Mouse (Mus musculus) kidney, embryonic 16.5 days (tissue): ENCODE measurements at regions not wholly inside any gene's neighbourhood (a gene's known extent, or its start where the extent isn't known, plus 50 kb on each side); places are given as distances from the start of the nearest gene placed in this dataset.

ENCODE experiments used
- ATAC-seq: fragments of 200-750 bp; cut with Nextera tagmentation; 2 replicates; pipeline ENCODE4 v1.8.0; 2017; ENCODE audit warnings: moderate TSS enrichment; ENCODE audit not compliant: low FRiP score, low TSS enrichment
- H3K27ac ChIP-seq: fragments of 300-500 bp; sonication (generic); 2 replicates; pipeline ENCODE4 v1.5.1; 2014; ENCODE audit warnings: low read length
- H3K27me3 ChIP-seq: fragments of 300-500 bp; sonication (generic); 2 replicates; pipeline ENCODE4 v1.6.1; 2014; ENCODE audit warnings: low read length, control low read depth, mixed read lengths; ENCODE audit not compliant: insufficient read depth
- H3K36me3 ChIP-seq: fragments of 300-500 bp; sonication (generic); 2 replicates; pipeline ENCODE4 v1.6.1; 2014; ENCODE audit warnings: low read length, control low read depth, mixed read lengths; ENCODE audit not compliant: insufficient read depth
- H3K4me1 ChIP-seq: fragments of 300-500 bp; sonication (generic); 2 replicates; pipeline ENCODE4 v1.6.1; 2014; ENCODE audit warnings: low read length, control low read depth, mixed read lengths; ENCODE audit not compliant: insufficient read depth
- H3K4me2 ChIP-seq: fragments of 300-500 bp; sonication (generic); replicated peaks from 2 replicates; pipeline ENCODE4 v1.6.1; 2014; ENCODE audit warnings: low read depth, low read length
- H3K4me3 ChIP-seq: fragments of 300-500 bp; sonication (generic); 2 replicates; pipeline ENCODE4 v1.5.1; 2014; ENCODE audit warnings: mild to moderate bottlenecking, low read length
- H3K9ac ChIP-seq: fragments of 300-500 bp; sonication (generic); replicated peaks from 2 replicates; pipeline ENCODE4 v1.6.1; 2014; ENCODE audit warnings: low read length
- H3K9me3 ChIP-seq: fragments of 300-500 bp; sonication (generic); 2 replicates; pipeline ENCODE4 v1.6.1; 2016; ENCODE audit warnings: low read length, control low read depth
- WGBS: fragments of 180-500 bp; shearing (Covaris S2); extraction: QIAGEN DNeasy Blood & Tissue Kit; methylation state at CpG from one replicate; pipeline ENCODE4 v1.1.7; 2014; 5-methylcytosine and 5-hydroxymethylcytosine counted together

DNA sequence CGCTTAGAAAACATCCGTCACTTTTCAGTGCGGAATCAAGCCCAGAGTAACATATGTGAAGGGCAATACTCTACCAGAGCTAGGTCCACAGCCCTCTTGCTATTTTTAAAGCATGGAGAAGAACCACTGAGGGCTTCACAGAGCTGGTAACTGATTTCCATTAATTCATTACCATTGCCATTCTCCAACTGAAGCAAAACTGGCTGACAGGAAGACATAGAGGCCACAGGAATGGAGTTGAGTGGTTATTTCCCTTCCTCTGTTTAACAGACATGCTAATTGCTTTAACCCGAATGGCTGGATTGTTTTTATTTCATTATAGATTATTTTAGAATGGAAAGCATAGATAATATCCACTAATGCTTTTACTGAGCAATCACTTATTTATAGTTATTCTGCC lies 120.4 kb upstream of the Rxylt1 start:
- Histone ChIP-seq H3K4me3 (no peak overlapping the region), H3K9ac (no peak overlapping the region), H3K9me3 (no peaks in the 10 kb centered on the region), H3K4me1 (no peaks in the 10 kb centered on the region), H3K4me2 (no peak overlapping the region), H3K27me3 (no peaks in the 10 kb centered on the region), H3K36me3 (no peaks in the 10 kb centered on the region), H3K27ac (no peak overlapping the region)
- no peak for ATAC-seq
- WGBS = 83% methylated on average over 4 of the region's 4 CpGs

DNA sequence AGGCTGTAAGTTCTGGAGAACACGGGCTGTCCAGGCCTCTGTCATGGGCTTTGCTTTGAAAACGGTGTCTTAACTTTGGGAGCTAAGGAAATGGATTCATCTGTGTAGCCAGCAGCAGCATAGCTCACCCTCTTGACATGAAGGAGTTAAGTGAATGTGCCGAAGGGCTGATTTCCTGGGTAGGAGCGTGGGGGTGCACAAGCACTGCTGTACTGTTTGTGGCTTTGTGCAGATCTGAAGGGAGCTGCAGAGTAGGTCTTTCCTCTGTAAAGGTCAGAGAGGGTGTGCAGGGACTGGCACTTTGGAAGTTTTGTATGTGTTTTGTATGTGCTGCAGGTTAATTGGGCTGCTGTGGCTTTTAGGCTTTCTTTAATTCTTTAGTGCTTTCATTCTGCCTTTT lies 102.6 kb upstream of the Rxylt1 start:
- WGBS = 44% methylated on average over 4 of the region's 4 CpGs
- ATAC-seq = no peak

DNA sequence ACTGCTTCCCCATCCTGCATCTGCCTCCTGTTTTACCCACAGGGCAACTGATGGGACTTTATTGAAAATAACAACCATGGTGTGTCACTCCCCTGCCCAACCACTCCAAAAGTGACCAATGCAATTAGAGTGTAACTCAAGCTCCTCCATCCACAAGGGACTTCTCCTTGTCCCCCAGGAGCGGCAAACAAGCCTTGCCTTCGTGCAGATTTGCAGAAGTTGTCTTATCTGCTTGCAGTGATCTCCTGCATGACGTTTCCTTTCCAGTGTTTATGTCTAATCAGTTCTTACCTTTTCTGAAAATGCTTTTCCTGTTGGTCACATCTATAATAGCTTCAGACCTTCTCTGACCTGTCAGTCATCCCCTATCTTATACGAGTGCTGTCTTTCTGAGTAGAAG lies 100.5 kb upstream of the Rxylt1 start:
- Histone ChIP-seq H3K9ac (no peak overlapping the region), H3K4me1 (0 out of 2 replicates have a peak, but pooled peaks cover 2% of the 10 kb centered on the region), H3K9me3 (no peaks in the 10 kb centered on the region), H3K27ac (no peak overlapping the region), H3K36me3 (no peaks in the 10 kb centered on the region), H3K4me3 (no peak overlapping the region), H3K27me3 (no peaks in the 10 kb centered on the region), H3K4me2 (no peak overlapping the region)
- no peak for ATAC-seq
- 79% methylated on average over 4 of the region's 4 CpGs for WGBS

More for the DNA sequence above, 102.6 kb upstream of the Rxylt1 start:
- Histone ChIP-seq H3K4me3 (no peak overlapping the region), H3K4me1 (0 out of 2 replicates have a peak, but pooled peaks cover 2% of the 10 kb centered on the region), H3K27ac (no peak overlapping the region), H3K9me3 (no peaks in the 10 kb centered on the region), H3K36me3 (no peaks in the 10 kb centered on the region), H3K9ac (no peak overlapping the region), H3K4me2 (no peak overlapping the region), H3K27me3 (no peaks in the 10 kb centered on the region)

DNA sequence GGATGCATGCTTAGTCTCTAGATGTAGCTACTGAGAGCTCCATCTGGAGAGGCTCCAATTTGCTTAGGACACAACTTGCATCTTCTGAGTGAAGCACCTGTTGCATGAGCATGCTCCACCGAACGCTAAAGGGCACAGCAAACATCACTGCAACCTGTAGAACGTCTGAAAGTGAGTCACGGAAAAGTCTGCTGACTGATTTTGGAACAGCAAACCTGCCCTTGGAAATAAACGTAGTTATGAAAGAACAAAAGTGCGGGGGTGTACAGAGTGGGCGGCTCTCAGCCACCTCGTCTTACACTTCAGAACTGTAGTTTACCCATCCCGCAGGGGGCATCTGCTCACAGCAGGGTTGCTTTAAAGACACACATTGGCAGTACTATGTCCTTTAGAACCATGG lies 97.0 kb upstream of the Rxylt1 start:
- no peaks in the 10 kb centered on the region for H3K4me1 ChIP-seq
- no peak overlapping the region for H3K27ac ChIP-seq
- no peaks in the 10 kb centered on the region for H3K36me3 ChIP-seq
- H3K9me3 ChIP-seq = no peaks in the 10 kb centered on the region
- ATAC-seq = no peak
- H3K9ac ChIP-seq = no peak overlapping the region
- H3K4me2 ChIP-seq = no peak overlapping the region
- no peaks in the 10 kb centered on the region for H3K27me3 ChIP-seq
- 83% methylated on average over 9 of the region's 9 CpGs for WGBS
- H3K4me3 ChIP-seq = no peak overlapping the region

DNA sequence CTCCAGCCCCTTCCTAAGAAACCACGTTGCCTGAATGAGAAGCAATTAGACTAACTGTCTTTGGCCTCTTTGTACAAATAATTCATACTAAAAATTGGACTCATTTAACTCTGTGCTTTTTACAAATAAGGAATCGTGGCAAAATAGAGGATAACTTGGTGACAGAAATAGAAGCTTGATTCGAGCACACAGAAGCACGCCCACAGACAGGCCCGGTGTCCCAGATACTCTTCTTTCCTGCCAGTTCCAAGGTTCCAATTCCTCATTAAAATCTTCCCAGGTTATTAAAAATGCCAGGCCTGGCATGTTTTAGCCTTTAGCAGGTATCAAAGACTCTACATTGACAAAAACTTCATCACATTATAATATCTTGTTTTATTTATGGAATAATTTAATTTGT lies 96.2 kb upstream of the Rxylt1 start:
- 84% methylated on average over 5 of the region's 5 CpGs for WGBS
- Histone ChIP-seq H3K9ac (no peak overlapping the region), H3K9me3 (no peaks in the 10 kb centered on the region), H3K4me1 (no peaks in the 10 kb centered on the region), H3K27ac (no peak overlapping the region), H3K4me3 (no peak overlapping the region), H3K4me2 (no peak overlapping the region), H3K27me3 (no peaks in the 10 kb centered on the region), H3K36me3 (no peaks in the 10 kb centered on the region)
- ATAC-seq = no peak

DNA sequence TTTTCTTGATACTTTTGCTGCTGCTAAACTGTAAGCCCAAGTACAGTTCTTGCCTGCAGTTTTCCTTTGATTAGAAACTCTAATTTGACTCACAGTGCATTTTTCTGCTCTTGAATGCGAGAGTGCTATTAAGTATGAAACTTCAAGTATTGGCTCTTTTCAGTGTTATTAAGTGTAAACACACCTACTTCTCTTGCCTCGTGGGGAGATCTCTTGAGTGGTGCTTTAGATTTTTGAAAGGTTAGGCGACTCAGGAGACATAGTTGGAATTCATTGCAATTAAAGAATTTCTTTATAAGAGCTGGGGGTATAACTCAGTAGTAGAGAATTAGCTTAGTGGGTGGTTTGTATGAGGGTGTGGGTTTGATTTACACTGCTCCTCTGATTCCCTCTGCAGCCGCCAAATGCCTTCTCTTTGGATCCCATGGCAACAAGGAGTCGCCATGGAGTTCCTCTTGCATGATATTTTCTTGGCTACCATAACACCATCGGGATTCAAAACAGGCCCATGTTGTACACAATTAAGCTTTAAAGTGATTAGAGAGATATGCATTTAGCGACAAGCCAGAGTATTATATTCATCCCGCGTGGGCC lies 88.1 kb upstream of the Rxylt1 start:
- H3K27me3 ChIP-seq = no peaks in the 10 kb centered on the region
- no peak overlapping the region for H3K4me3 ChIP-seq
- H3K36me3 ChIP-seq = no peaks in the 10 kb centered on the region
- no peaks in the 10 kb centered on the region for H3K4me1 ChIP-seq
- no peaks in the 10 kb centered on the region for H3K9me3 ChIP-seq
- WGBS = 90% methylated on average over 9 of the region's 9 CpGs
- H3K4me2 ChIP-seq = no peak overlapping the region
- ATAC-seq = no peak
- no peak overlapping the region for H3K9ac ChIP-seq
- no peak overlapping the region for H3K27ac ChIP-seq

DNA sequence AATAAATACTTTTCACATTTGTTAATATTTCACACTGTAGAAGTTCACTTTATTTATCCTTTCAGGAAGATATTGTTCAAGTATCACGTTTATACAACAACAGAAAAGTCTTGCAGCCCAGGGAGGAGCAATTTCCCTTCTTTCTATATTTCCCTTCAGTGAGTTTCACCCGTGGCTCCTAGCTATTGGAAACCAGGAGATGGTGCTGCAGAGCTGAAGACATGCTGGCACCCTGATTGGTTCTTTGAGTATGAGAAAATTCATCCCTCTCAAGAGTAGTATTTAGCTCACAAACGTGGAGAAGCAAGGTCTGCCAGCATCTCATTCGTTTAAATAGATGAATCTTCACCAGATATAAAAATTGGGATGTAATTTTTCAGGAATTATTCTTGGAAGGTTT lies 85.9 kb upstream of the Rxylt1 start:
- Histone ChIP-seq H3K4me3 (no peak overlapping the region), H3K27ac (no peak overlapping the region), H3K4me2 (no peak overlapping the region), H3K4me1 (no peaks in the 10 kb centered on the region), H3K36me3 (no peaks in the 10 kb centered on the region), H3K9me3 (no peaks in the 10 kb centered on the region), H3K9ac (no peak overlapping the region), H3K27me3 (no peaks in the 10 kb centered on the region)
- 21% methylated on average over 4 of the region's 4 CpGs for WGBS
- ATAC-seq = no peak

DNA sequence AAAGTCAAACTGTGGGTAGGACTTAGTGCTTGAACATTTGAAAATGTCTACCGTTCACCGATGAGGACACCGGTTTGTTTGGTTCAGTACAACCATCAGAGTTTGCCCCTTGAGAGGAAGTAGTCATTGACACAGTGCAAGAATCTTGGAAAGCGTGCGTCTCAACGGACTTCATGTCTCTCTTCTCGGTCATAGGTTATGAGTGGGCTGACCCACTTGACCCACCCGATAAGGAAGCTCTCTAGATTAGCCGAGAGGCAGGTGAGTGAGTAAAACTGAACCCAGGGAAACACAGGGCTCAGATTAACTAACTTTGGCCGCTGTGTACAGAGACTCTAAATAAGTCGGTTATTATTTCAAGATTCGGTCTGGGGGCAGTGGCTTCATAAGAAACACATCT lies 51.9 kb upstream of the Rxylt1 start:
- no peaks in the 10 kb centered on the region for H3K9me3 ChIP-seq
- H3K4me1 ChIP-seq = no peaks in the 10 kb centered on the region
- no peaks in the 10 kb centered on the region for H3K27me3 ChIP-seq
- ATAC-seq = no peak
- H3K9ac ChIP-seq = no peak overlapping the region
- H3K27ac ChIP-seq = no peak overlapping the region
- H3K36me3 ChIP-seq = no peaks in the 10 kb centered on the region
- H3K4me2 ChIP-seq = no peak overlapping the region
- 79% methylated on average over 12 of the region's 12 CpGs for WGBS
- no peak overlapping the region for H3K4me3 ChIP-seq

DNA sequence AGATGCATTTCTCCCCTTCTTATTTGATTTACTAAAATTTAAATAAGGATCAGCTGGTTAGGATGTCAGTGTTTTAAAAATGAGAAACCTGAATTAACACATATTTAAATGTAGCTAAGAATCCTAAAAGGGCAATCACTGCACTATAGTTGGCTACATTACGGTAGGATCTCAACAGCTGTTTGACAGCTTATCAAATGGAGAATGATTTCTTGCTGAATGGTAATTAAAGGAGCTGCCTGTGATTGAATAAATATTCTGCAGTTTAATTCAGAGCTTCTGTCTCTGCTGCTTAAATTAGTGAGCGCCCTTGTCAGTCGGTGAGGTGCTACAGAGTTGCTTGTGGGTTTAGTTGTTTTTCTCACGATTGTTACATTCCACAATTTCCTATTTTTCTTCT lies 51.4 kb upstream of the Rxylt1 start:
- no peak overlapping the region for H3K4me2 ChIP-seq
- H3K36me3 ChIP-seq = no peaks in the 10 kb centered on the region
- WGBS = 91% methylated on average over 4 of the region's 4 CpGs
- H3K27ac ChIP-seq = no peak overlapping the region
- no peaks in the 10 kb centered on the region for H3K9me3 ChIP-seq
- no peak overlapping the region for H3K4me3 ChIP-seq
- no peaks in the 10 kb centered on the region for H3K27me3 ChIP-seq
- H3K4me1 ChIP-seq = no peaks in the 10 kb centered on the region
- H3K9ac ChIP-seq = no peak overlapping the region
- ATAC-seq = no peak
